In genomic region chr16:11379264-11379663, GRCm38 (mm10) we compare ENCODE assay signal across 18 mouse cellular contexts.
"Had no signal": no experiment of that assay in that cellular context is flagged by ENCODE, and none has a peak within 500 bp of the region (broad histone marks: within the 10 kb centered on the region; RNA-seq: fewer than 3 reads in every experiment).

No protein-coding gene starts in this region.

- ATAC-seq: midbrain, embryonic 16.5 days had no signal

- H3K9me3 ChIP-seq: midbrain, embryonic 10.5 days; midbrain, embryonic 12.5 days; neural tube, embryonic 13.5 days; neural tube, embryonic 15.5 days; stomach, embryonic 15.5 days had no signal

- H3K4me2 ChIP-seq: lung, embryonic 14.5 days; midbrain, embryonic 12.5 days; neural tube, embryonic 13.5 days; neural tube, embryonic 15.5 days; stomach, embryonic 15.5 days had no signal

- H3K36me3 ChIP-seq: midbrain, embryonic 10.5 days; neural tube, embryonic 15.5 days; stomach, embryonic 15.5 days had no signal

- H3K9ac ChIP-seq: lung, embryonic 14.5 days; midbrain, embryonic 12.5 days; neural tube, embryonic 13.5 days; neural tube, embryonic 15.5 days; stomach, embryonic 15.5 days had no signal

- DNase-seq: lung, adult 18-20 months; lung, embryonic 14.5 days; lung, postnatal 10 days; lung, postnatal 4 days; midbrain, embryonic 14.5 days; retina, postnatal 1 day; right cerebral cortex, adult 18-20 months; right cerebral cortex, postnatal 14 days; thymus, postnatal 14 days; thymus, postnatal 4 days had no signal

- H3K4me1 ChIP-seq: midbrain, embryonic 10.5 days; midbrain, embryonic 12.5 days; neural tube, embryonic 13.5 days; neural tube, embryonic 15.5 days; stomach, embryonic 15.5 days had no signal

- H3K27ac ChIP-seq: midbrain, embryonic 10.5 days; midbrain, embryonic 12.5 days; neural tube, embryonic 13.5 days; neural tube, embryonic 15.5 days; stomach, embryonic 15.5 days; stomach, postnatal 0 days had no signal

- H3K27me3 ChIP-seq: midbrain, embryonic 12.5 days; neural tube, embryonic 13.5 days; neural tube, embryonic 15.5 days; stomach, embryonic 15.5 days had no signal

- H3K4me3 ChIP-seq: midbrain, embryonic 10.5 days; midbrain, embryonic 12.5 days; myocyte; neural tube, embryonic 13.5 days; neural tube, embryonic 15.5 days; stomach, embryonic 15.5 days had no signal
